Mouse (Mus musculus): ENCODE data around the gene Asb7. TPM values are rescaled to one million over a fixed set of nuclear protein-coding genes. Genes with fewer than 3 reads are reported as not detected.
A peak's percentile ranks its signal among the peaks of the same experiment; 100 is the strongest.

Gene Asb7
- 8.4 and 11.8 TPM in 2 replicates for polyA plus RNA-seq (2015; fragmentation: Nextera tagmentation; extraction: Ambion mirVana)

DNA sequence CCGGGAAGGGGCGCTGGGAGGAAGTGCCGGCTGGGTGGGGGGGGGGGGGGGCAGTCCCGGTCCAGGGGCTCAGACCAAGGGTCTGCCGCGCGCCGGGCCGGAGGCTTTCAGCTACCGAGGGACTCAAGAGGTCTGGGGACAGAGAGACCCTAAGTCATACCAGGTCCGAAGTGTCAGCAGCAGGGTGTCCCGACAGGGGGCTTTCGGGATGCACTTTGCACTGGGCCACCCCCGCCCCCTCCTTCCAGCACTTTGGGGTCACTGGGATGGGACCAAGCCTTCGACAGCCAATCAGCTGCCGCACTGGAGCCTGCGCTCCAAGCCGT is at the start of gene Asb7:
Gene Asb7 (minus strand): TSS at position 303 of the 326 bp plus-strand sequence.
- peak within 1 kb of the TSS; percentile 91 for H3K27ac ChIP-seq
- no peaks in the 10 kb centered on the region for H3K9me3 ChIP-seq (replicated peaks)
- under 1% methylated on average over 14 of the region's 18 CpGs for whole genome bisulfite sequencing
- ATAC-seq (replicated peaks; ENCODE audit: insufficient number of reproducible peaks, insufficient read depth, low FRiP score, low read depth) = no peak
- peak within 1 kb of the TSS; percentile 90 for H3K4me3 ChIP-seq
- H3K36me3 ChIP-seq = no peaks in the 10 kb centered on the region
- no peaks in the 10 kb centered on the region for H3K27me3 ChIP-seq
- H3K4me1 ChIP-seq (replicated peaks) = peaks cover 13% of the 10 kb centered on the region
- H3K4me2 ChIP-seq = peak within 1 kb of the TSS; percentile 94
- peak within 1 kb of the TSS; percentile 86 for H3K9ac ChIP-seq

- Histone ChIP-seq H3K36me3 (no peaks in the 10 kb centered on the region), H3K9ac (no peak overlapping the region), H3K27ac (no peak overlapping the region), H3K27me3 (no peaks in the 10 kb centered on the region), H3K9me3 (replicated peaks) (no peaks in the 10 kb centered on the region), H3K4me1 (replicated peaks) (peaks cover 16% of the 10 kb centered on the region), H3K4me2 (no peak overlapping the region), H3K4me3 (no peak overlapping the region)
- no peak for ATAC-seq (replicated peaks; ENCODE audit: insufficient number of reproducible peaks, insufficient read depth, low FRiP score, low read depth)
- WGBS = 74% methylated on average over 4 of the region's 4 CpGs
Observed at GRCm38 (mm10) chr7:66737418-66737817, 48.0 kb upstream of the Asb7 start.

DNA sequence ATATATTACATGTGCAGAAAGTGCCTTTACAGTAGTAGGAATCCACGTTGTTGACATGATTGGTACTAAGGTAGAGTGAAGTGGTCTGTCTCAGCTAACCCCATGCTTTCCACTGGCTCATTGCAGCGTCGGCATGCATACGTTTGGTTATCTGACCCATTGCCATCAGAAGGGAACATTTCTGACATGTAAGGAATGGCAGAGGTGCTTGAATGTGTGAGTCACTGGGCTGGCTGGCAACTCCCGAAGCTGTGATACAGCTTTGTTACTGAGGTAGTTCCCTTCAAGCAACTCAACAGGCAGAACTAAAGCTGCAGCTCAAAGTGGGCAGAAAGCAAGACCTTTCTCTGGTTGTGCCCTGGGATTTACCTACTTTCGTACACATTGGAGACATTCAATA is 45.6 kb upstream of the Asb7 start:
- 41% methylated on average over 6 of the region's 6 CpGs for WGBS
- H3K9ac ChIP-seq = no peak overlapping the region
- H3K4me2 ChIP-seq = no peak overlapping the region
- H3K27ac ChIP-seq = no peak overlapping the region; the same call in 1 of the 2 replicates
- no peak overlapping the region for H3K4me3 ChIP-seq
- 0 out of 2 replicates have a peak, but pooled peaks have one; percentile 22 for ATAC-seq (replicated peaks; ENCODE audit: insufficient number of reproducible peaks, insufficient read depth, low FRiP score, low read depth)
- H3K36me3 ChIP-seq = no peaks in the 10 kb centered on the region
- no peaks in the 10 kb centered on the region for H3K27me3 ChIP-seq
- no peaks in the 10 kb centered on the region for H3K9me3 ChIP-seq (replicated peaks)
- peaks cover 5% of the 10 kb centered on the region; the same call in 1 of the 2 replicates for H3K4me1 ChIP-seq (replicated peaks)

DNA sequence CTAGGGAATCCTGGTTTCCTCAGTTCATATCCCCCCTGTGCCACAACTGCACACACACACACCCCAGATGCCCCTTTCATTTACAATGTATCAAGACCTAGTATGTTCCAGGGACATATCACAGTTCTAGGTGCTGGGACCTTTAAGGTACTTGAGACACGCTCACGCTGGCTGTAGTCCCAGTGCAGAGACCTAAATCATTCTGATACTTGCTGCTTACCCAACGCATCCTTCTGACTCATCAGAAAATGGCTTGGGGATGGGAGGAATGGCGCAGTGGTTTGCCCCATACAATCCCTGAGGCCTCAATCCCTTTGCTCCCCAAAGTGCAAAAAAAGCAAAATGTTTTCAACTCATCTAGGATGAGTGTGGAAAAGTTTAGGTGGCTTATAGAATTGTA is 45.1 kb upstream of the Asb7 start:
- Histone ChIP-seq H3K4me1 (replicated peaks) (peaks cover 5% of the 10 kb centered on the region; the same call in 1 of the 2 replicates), H3K27ac (no peak overlapping the region), H3K9me3 (replicated peaks) (no peaks in the 10 kb centered on the region), H3K9ac (no peak overlapping the region), H3K4me3 (no peak overlapping the region), H3K36me3 (no peaks in the 10 kb centered on the region), H3K27me3 (no peaks in the 10 kb centered on the region), H3K4me2 (no peak overlapping the region)
- WGBS = 90% methylated on average over 4 of the region's 4 CpGs
- no peak for ATAC-seq (replicated peaks; ENCODE audit: insufficient number of reproducible peaks, insufficient read depth, low FRiP score, low read depth)

GRCm38 (mm10) chr7:66733882-66734281 is 44.5 kb upstream of the Asb7 start:
- no peak for ATAC-seq (replicated peaks; ENCODE audit: insufficient number of reproducible peaks, insufficient read depth, low FRiP score, low read depth)
- H3K4me3 ChIP-seq = no peak overlapping the region
- no peaks in the 10 kb centered on the region for H3K36me3 ChIP-seq
- no peak overlapping the region for H3K4me2 ChIP-seq
- no peaks in the 10 kb centered on the region for H3K27me3 ChIP-seq
- H3K9ac ChIP-seq = no peak overlapping the region
- 92% methylated on average over 11 of the region's 11 CpGs for WGBS
- peaks cover 5% of the 10 kb centered on the region; the same call in 1 of the 2 replicates for H3K4me1 ChIP-seq (replicated peaks)
- no peaks in the 10 kb centered on the region for H3K9me3 ChIP-seq (replicated peaks)
- no peak overlapping the region for H3K27ac ChIP-seq

GRCm38 (mm10) chr7:66733431-66733830 is 44.0 kb upstream of the Asb7 start:
- 93% methylated on average over 17 of the region's 17 CpGs for WGBS
- no peaks in the 10 kb centered on the region for H3K27me3 ChIP-seq
- no peaks in the 10 kb centered on the region for H3K9me3 ChIP-seq (replicated peaks)
- H3K36me3 ChIP-seq = no peaks in the 10 kb centered on the region
- ATAC-seq (replicated peaks; ENCODE audit: insufficient number of reproducible peaks, insufficient read depth, low FRiP score, low read depth) = no peak
- no peak overlapping the region for H3K4me3 ChIP-seq
- no peak overlapping the region for H3K27ac ChIP-seq
- H3K4me1 ChIP-seq (replicated peaks) = peaks cover 5% of the 10 kb centered on the region; the same call in 1 of the 2 replicates
- no peak overlapping the region for H3K4me2 ChIP-seq
- H3K9ac ChIP-seq = no peak overlapping the region

- no peak for ATAC-seq (replicated peaks; ENCODE audit: insufficient number of reproducible peaks, insufficient read depth, low FRiP score, low read depth)
- Histone ChIP-seq H3K36me3 (no peaks in the 10 kb centered on the region), H3K27me3 (no peaks in the 10 kb centered on the region), H3K9me3 (replicated peaks) (no peaks in the 10 kb centered on the region), H3K4me2 (no peak overlapping the region), H3K4me3 (no peak overlapping the region), H3K27ac (no peak overlapping the region), H3K4me1 (replicated peaks) (peaks cover 1% of the 10 kb centered on the region; the same call in 1 of the 2 replicates), H3K9ac (no peak overlapping the region)
- 75% methylated on average over 2 of the region's 2 CpGs for WGBS
Observed at GRCm38 (mm10) chr7:66729232-66729631, 39.8 kb upstream of the Asb7 start.

- 90% methylated on average over 6 of the region's 6 CpGs for WGBS
- Histone ChIP-seq H3K27ac (no peak overlapping the region), H3K4me3 (no peak overlapping the region), H3K9me3 (replicated peaks) (no peaks in the 10 kb centered on the region), H3K36me3 (no peaks in the 10 kb centered on the region), H3K27me3 (no peaks in the 10 kb centered on the region), H3K4me2 (no peak overlapping the region), H3K9ac (no peak overlapping the region), H3K4me1 (replicated peaks) (peaks cover 4% of the 10 kb centered on the region; the same call in 1 of the 2 replicates)
- ATAC-seq (replicated peaks; ENCODE audit: insufficient number of reproducible peaks, insufficient read depth, low FRiP score, low read depth) = no peak
Observed at GRCm38 (mm10) chr7:66728072-66728471, 38.7 kb upstream of the Asb7 start.

DNA sequence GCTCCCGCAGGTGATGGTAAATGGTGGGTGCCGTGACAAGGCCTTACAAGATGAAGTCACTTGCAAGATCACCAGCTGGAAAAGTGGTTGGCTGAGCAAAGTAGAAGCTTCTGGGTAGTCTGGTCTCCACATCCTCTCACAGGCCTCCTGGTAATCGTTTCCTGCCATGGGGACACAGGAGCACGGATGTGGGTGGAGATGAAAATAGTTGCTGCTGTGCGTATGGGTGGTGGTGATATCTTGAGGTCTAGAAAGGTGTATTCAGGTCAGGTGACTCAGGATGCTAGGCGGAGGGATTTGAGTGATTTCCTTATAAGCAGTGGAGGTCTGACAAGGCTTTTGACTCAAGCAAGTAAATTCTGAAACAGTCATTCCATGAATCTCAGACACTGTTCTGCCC is 35.6 kb upstream of the Asb7 start:
- no peak overlapping the region for H3K9ac ChIP-seq
- WGBS = 77% methylated on average over 6 of the region's 6 CpGs
- ATAC-seq (replicated peaks; ENCODE audit: insufficient number of reproducible peaks, insufficient read depth, low FRiP score, low read depth) = no peak
- peaks cover 4% of the 10 kb centered on the region; the same call in 1 of the 2 replicates for H3K4me1 ChIP-seq (replicated peaks)
- no peaks in the 10 kb centered on the region for H3K9me3 ChIP-seq (replicated peaks)
- no peak overlapping the region for H3K4me3 ChIP-seq
- no peaks in the 10 kb centered on the region for H3K36me3 ChIP-seq
- no peak overlapping the region for H3K4me2 ChIP-seq
- no peaks in the 10 kb centered on the region for H3K27me3 ChIP-seq
- no peak overlapping the region for H3K27ac ChIP-seq

- Histone ChIP-seq H3K4me3 (no peak overlapping the region), H3K4me2 (no peak overlapping the region), H3K9ac (no peak overlapping the region), H3K36me3 (no peaks in the 10 kb centered on the region), H3K27ac (no peak overlapping the region), H3K9me3 (replicated peaks) (no peaks in the 10 kb centered on the region), H3K27me3 (no peaks in the 10 kb centered on the region), H3K4me1 (replicated peaks) (peaks cover 4% of the 10 kb centered on the region; the same call in 1 of the 2 replicates)
- 84% methylated on average over 4 of the region's 4 CpGs for WGBS
- no peak for ATAC-seq (replicated peaks; ENCODE audit: insufficient number of reproducible peaks, insufficient read depth, low FRiP score, low read depth)
Observed at GRCm38 (mm10) chr7:66724514-66724913, 35.1 kb upstream of the Asb7 start.

DNA sequence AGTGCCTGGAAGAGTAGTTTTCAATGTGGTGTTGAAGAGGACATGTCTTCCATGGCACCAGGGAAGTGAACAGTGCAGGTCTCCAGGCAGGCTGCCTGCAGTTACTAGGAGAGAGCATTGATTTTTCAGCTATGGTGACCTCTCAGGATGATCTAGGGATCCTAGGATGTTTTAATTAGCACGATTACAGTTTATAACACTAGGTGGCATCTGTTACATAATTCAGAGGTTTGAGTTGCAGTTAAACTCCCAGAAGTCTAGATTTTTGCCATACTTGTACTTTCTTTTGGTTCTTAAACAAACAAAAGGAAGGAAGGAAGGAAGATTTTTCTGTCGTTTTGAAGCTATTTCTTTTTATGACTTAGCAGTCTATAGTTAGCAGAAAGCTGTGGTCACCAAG is 21.8 kb upstream of the Asb7 start:
- H3K9ac ChIP-seq = no peak overlapping the region
- no peak overlapping the region for H3K4me3 ChIP-seq
- H3K36me3 ChIP-seq = peaks cover 33% of the 10 kb centered on the region
- ATAC-seq (replicated peaks; ENCODE audit: insufficient number of reproducible peaks, insufficient read depth, low FRiP score, low read depth) = no peak
- H3K9me3 ChIP-seq (replicated peaks) = no peaks in the 10 kb centered on the region
- H3K4me1 ChIP-seq (replicated peaks) = no peaks in the 10 kb centered on the region
- WGBS = 50% methylated on average over 2 of the region's 2 CpGs
- H3K27me3 ChIP-seq = no peaks in the 10 kb centered on the region
- H3K4me2 ChIP-seq = no peak overlapping the region
- no peak overlapping the region for H3K27ac ChIP-seq

- Histone ChIP-seq H3K4me3 (no peak overlapping the region), H3K4me2 (no peak overlapping the region), H3K9me3 (replicated peaks) (no peaks in the 10 kb centered on the region), H3K9ac (no peak overlapping the region), H3K27me3 (no peaks in the 10 kb centered on the region), H3K36me3 (peaks cover 13% of the 10 kb centered on the region), H3K4me1 (replicated peaks) (no peaks in the 10 kb centered on the region), H3K27ac (no peak overlapping the region)
- no peak for ATAC-seq (replicated peaks; ENCODE audit: insufficient number of reproducible peaks, insufficient read depth, low FRiP score, low read depth)
- 92% methylated on average over 3 of the region's 3 CpGs for WGBS
Observed at GRCm38 (mm10) chr7:66704631-66705030, 15.2 kb upstream of the Asb7 start.
